Mouse (Mus musculus): ENCODE results near the gene Atg13.

- 0 out of 2 replicates have a peak, but pooled peaks have one; percentile 72 for TF ChIP-seq POLR2A (IDR thresholded peaks at IDR 0.05; ENCODE audit: borderline replicate concordance, low read depth, low read length)
- TF ChIP-seq CTCF (IDR thresholded peaks at IDR 0.05; ENCODE audit: low read depth, low read length): no peak
These were observed at the start of gene Atg13, which contains the start of gene Harbi1 for GRCm38 (mm10) chr2:91710272-91711234.
